In the genomic region with DNA sequence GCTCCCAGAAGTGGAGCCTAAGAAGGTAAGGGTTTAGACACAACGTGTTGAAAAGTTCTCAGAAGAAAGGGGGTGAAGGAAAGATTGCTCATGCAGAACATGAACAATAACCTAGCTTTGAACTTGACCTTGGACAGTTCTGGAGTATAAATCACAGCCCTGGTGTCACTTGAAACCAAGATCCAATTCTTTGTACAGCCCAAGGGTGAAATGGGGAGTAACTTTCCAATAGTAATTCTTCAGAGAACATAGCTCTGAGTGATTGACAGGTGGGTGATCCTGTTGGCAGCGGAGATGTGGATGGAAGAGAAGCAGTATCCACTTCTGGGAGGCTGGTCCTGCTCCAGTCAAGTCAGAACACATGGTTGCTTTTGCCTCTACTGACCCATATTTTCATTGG, we compare ENCODE assay signal across 24 mouse cellular contexts.
"Had no signal": no experiment of that assay in that cellular context is flagged by ENCODE, and none has a peak within 500 bp of the region (broad histone marks: within the 10 kb centered on the region; RNA-seq: fewer than 3 reads in every experiment).

No protein-coding gene starts in this region.

- H3K9ac ChIP-seq: forebrain, postnatal 0 days; heart, embryonic 13.5 days; heart, embryonic 15.5 days; hindbrain, embryonic 13.5 days; hindbrain, embryonic 15.5 days; limb, embryonic 12.5 days; liver, embryonic 13.5 days; liver, embryonic 15.5 days had no signal

- H3K9me3 ChIP-seq: heart, embryonic 13.5 days; heart, embryonic 15.5 days; hindbrain, embryonic 13.5 days; hindbrain, embryonic 15.5 days; limb, embryonic 10.5 days; limb, embryonic 12.5 days; liver, embryonic 15.5 days had no signal

- DNase-seq: forebrain, postnatal 0 days; gastrocnemius, postnatal 14 days; gastrocnemius, postnatal 36 days; heart, adult 2 months; heart, postnatal 14 days; heart, postnatal 36 days; kidney, adult 18-20 months; kidney, postnatal 36 days; layer of hippocampus, adult 9-11 months; layer of hippocampus, postnatal 36 days; liver; liver, embryonic 13.5 days had no signal

- H3K4me3 ChIP-seq: heart, adult 2 months; heart, embryonic 13.5 days; heart, embryonic 15.5 days; hindbrain, embryonic 13.5 days; hindbrain, embryonic 15.5 days; left cerebral cortex, adult 2 months; limb, embryonic 10.5 days; limb, embryonic 12.5 days; liver, embryonic 13.5 days; liver, embryonic 15.5 days had no signal

- H3K4me2 ChIP-seq: heart, embryonic 11.5 days; heart, embryonic 13.5 days; heart, embryonic 15.5 days; hindbrain, embryonic 13.5 days; hindbrain, embryonic 15.5 days; limb, embryonic 12.5 days; liver, embryonic 11.5 days; liver, embryonic 13.5 days; liver, embryonic 15.5 days had no signal

- H3K4me1 ChIP-seq: liver, embryonic 13.5 days; liver, embryonic 15.5 days had no signal

- H3K27ac ChIP-seq: heart, adult 2 months; heart, embryonic 13.5 days; heart, embryonic 15.5 days; hindbrain, embryonic 13.5 days; hindbrain, embryonic 15.5 days; hindbrain, postnatal 0 days; left cerebral cortex, adult 2 months; limb, embryonic 10.5 days; limb, embryonic 12.5 days; liver, embryonic 13.5 days; liver, embryonic 15.5 days had no signal

- ATAC-seq: forebrain, postnatal 0 days; hindbrain, postnatal 0 days; intestine, embryonic 16.5 days had no signal

- H3K27me3 ChIP-seq: heart, embryonic 13.5 days; heart, embryonic 15.5 days; hindbrain, embryonic 13.5 days; hindbrain, embryonic 15.5 days; limb, embryonic 12.5 days; liver, embryonic 13.5 days; liver, embryonic 15.5 days had no signal

- H3K36me3 ChIP-seq: heart, embryonic 13.5 days; heart, embryonic 15.5 days; hindbrain, embryonic 13.5 days; hindbrain, embryonic 15.5 days; limb, embryonic 10.5 days; limb, embryonic 12.5 days; liver, embryonic 13.5 days; liver, embryonic 15.5 days had no signal
